Mouse (Mus musculus) kidney, postnatal 0 days (tissue): ENCODE results near the gene Tmem274. TPM values are rescaled to one million over a fixed set of nuclear protein-coding genes. Genes with fewer than 3 reads are reported as not detected.

Experiments used
- ATAC-seq: fragments of 200-750 bp; cut with Nextera tagmentation; replicated peaks from 2 replicates; pipeline ENCODE4 v1.8.0; 2017; ENCODE audit warnings: low read depth, moderate number of reproducible peaks, moderate TSS enrichment, moderate library complexity; ENCODE audit not compliant: low FRiP score
- DNase-seq: peaks from one replicate; pipeline ENCODE4 v3.0.0-alpha.2; 2016; ENCODE audit warnings: low spot score
- H3K27ac ChIP-seq: fragments of 300-500 bp; sonication (generic); 2 replicates; pipeline ENCODE4 v1.5.1; 2014; ENCODE audit warnings: mild to moderate bottlenecking
- H3K27me3 ChIP-seq: fragments of 300-500 bp; sonication (generic); 2 replicates; pipeline ENCODE4 v1.6.1; 2014; ENCODE audit warnings: low read length, mixed read lengths; ENCODE audit not compliant: insufficient read depth
- H3K36me3 ChIP-seq: fragments of 300-500 bp; sonication (generic); 2 replicates; pipeline ENCODE4 v1.6.1; 2014; ENCODE audit warnings: low read length, mixed read lengths; ENCODE audit not compliant: insufficient read depth
- H3K4me1 ChIP-seq: fragments of 300-500 bp; sonication (generic); replicated peaks from 2 replicates; pipeline ENCODE4 v1.6.1; 2014; ENCODE audit warnings: antibody characterized with exemption, low read length, mixed read lengths; ENCODE audit not compliant: insufficient read depth
- H3K4me2 ChIP-seq: fragments of 300-500 bp; sonication (generic); 2 replicates; pipeline ENCODE4 v1.6.1; 2014; ENCODE audit warnings: mild to moderate bottlenecking, low read length, moderate library complexity, mixed read lengths
- H3K4me3 ChIP-seq: fragments of 300-500 bp; sonication (generic); replicated peaks from 2 replicates; pipeline ENCODE4 v1.5.1; 2014; ENCODE audit warnings: low read depth, low read length
- H3K9ac ChIP-seq: fragments of 300-500 bp; sonication (generic); 2 replicates; pipeline ENCODE4 v1.6.1; 2014; ENCODE audit warnings: low read depth, low read length
- H3K9me3 ChIP-seq: fragments of 300-500 bp; sonication (generic); replicated peaks from 2 replicates; pipeline ENCODE4 v1.6.1; 2016; ENCODE audit warnings: low read length, inconsistent platforms, mixed read lengths
- CTCF ChIP-seq: IDR thresholded peaks from 2 replicates; pipeline ENCODE4 v1.5.1; 2016; ENCODE audit warnings: antibody characterized with exemption, low read depth, mild to moderate bottlenecking, moderate library complexity
- WGBS: fragments of 180-500 bp; shearing (Covaris S2); extraction: QIAGEN DNeasy Blood & Tissue Kit; methylation state at CpG from one replicate; pipeline ENCODE4 v1.1.7; 2014; 5-methylcytosine and 5-hydroxymethylcytosine counted together
- polyA plus RNA-seq: library from polyadenylated mRNA; unstranded; fragments of >200 nt; fragmentation: Nextera tagmentation; extraction: Ambion mirVana; gene quantifications from 2 replicates; pipeline ENCODE4 v1.2.1, GENCODE M21; 2015

Gene Tmem274
- polyA plus RNA-seq, 1 experiment from 2014 or later: not detected

DNA sequence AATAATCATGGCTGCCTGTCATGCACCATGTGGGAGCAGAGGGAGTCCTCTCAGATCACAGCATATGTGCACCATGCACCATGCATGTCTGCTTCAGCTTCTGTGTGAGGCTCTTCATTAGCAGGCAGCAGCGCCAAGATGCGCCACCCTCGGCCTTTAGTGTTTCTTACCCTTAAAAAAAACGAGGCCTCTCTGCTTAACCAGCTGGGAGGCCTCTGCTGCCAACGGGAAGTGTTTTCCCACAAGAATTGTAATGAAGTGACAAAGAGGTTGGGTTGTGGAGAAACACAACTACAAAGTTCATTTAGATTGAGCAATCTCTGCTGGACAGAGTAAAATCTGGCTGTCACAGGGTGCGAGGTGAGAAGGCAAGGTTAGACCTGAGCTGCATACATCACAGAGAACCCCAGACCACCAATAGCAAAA lies 34.1 kb downstream of the Tmem274 start:
- Histone ChIP-seq H3K9ac (no peak overlapping the region), H3K9me3 (no peaks in the 10 kb centered on the region), H3K4me2 (no peak overlapping the region), H3K4me1 (no peaks in the 10 kb centered on the region), H3K27me3 (no peaks in the 10 kb centered on the region), H3K36me3 (no peaks in the 10 kb centered on the region), H3K4me3 (no peak overlapping the region), H3K27ac (no peak overlapping the region)
- DNase-seq (no peak), ATAC-seq (no peak)
- 42% methylated on average over 6 of the region's 6 CpGs for WGBS
- TF ChIP-seq CTCF: no peak

DNA sequence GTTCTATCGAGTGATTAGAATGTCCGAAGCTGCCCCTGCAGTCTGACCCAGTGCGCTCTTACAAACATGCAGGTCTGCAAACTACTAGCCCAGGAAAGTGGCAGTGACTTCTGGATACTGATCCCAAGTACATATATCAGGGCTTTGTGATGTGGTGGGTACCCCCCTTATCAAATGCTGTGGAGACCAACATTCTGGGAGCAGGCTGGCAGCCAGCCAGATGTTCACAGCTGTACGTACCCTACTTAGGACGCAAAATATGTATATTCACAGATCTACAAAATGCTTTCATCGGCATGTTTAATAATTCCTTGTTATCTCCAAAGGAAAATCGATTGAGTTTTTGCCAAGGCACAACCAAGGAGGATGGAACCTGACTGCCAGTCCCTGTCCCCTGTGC lies 34.9 kb downstream of the Tmem274 start:
- Histone ChIP-seq H3K4me2 (no peak overlapping the region), H3K27ac (no peak overlapping the region), H3K36me3 (no peaks in the 10 kb centered on the region), H3K9ac (no peak overlapping the region), H3K4me3 (no peak overlapping the region), H3K4me1 (no peaks in the 10 kb centered on the region), H3K27me3 (no peaks in the 10 kb centered on the region), H3K9me3 (no peaks in the 10 kb centered on the region)
- ATAC-seq (no peak), DNase-seq (no peak)
- no peak for TF ChIP-seq CTCF
- WGBS: 84% methylated on average over 7 of the region's 7 CpGs

DNA sequence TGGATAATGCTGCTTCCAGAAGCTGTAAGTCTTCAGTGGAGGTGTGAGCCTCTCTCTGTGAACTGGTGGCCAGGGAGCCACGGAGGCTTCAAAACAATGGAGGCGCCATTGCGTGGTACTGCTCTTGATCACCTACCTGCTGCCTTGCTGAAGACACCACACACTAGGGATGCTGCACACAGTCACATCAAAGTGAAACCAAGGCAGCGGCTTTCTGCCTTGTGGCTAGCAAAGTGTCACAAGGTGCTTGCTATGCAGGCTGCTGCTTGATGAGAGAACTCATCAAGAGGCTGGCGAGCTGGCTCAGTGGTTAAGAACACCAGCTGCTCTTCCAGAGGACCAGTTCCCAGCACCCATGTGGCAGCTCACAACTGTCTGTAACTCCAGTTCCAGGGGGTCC lies 38.5 kb downstream of the Tmem274 start:
- Histone ChIP-seq H3K27me3 (no peaks in the 10 kb centered on the region), H3K4me1 (peaks cover 7% of the 10 kb centered on the region; the same call in 1 of the 2 replicates), H3K4me3 (no peak overlapping the region), H3K4me2 (no peak overlapping the region), H3K9ac (no peak overlapping the region), H3K9me3 (no peaks in the 10 kb centered on the region), H3K36me3 (no peaks in the 10 kb centered on the region), H3K27ac (no peak overlapping the region)
- ATAC-seq: no peak
- DNase-seq: no peak
- no peak for TF ChIP-seq CTCF
- WGBS: 91% methylated on average over 5 of the region's 5 CpGs

DNA sequence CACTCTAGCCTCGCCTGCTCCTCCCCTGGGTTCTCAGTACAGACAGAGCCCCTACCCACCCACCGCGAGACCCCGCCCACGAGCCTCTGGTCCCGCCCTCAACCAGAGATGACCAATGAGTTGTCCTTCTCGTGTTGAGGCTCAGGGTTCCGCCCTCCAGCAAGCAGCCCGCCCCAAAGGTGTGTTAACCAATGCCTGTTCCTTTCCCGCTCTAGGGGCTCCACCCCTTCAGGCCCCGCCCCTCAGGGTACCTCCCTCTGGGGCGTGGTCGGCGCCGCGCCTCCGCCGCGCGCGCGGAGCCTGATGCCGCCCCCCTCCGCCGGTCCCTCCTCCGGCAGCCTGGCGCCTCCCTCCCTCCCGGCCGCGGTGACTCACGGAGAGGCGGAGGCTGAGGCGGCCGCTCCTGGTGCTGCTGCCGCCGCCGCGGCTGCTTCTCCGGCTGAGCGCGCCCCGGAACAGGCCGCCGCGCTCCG lies 40.7 kb downstream of the Tmem274 start, which contains the start of gene Ctnnbip1:
TSS of gene Ctnnbip1 (plus strand) at position 369 of the 473 bp plus-strand sequence.
- H3K9me3 ChIP-seq: no peaks in the 10 kb centered on the region
- ATAC-seq: peak; percentile 99
- WGBS: under 1% methylated on average over 44 of the region's 46 CpGs

DNA sequence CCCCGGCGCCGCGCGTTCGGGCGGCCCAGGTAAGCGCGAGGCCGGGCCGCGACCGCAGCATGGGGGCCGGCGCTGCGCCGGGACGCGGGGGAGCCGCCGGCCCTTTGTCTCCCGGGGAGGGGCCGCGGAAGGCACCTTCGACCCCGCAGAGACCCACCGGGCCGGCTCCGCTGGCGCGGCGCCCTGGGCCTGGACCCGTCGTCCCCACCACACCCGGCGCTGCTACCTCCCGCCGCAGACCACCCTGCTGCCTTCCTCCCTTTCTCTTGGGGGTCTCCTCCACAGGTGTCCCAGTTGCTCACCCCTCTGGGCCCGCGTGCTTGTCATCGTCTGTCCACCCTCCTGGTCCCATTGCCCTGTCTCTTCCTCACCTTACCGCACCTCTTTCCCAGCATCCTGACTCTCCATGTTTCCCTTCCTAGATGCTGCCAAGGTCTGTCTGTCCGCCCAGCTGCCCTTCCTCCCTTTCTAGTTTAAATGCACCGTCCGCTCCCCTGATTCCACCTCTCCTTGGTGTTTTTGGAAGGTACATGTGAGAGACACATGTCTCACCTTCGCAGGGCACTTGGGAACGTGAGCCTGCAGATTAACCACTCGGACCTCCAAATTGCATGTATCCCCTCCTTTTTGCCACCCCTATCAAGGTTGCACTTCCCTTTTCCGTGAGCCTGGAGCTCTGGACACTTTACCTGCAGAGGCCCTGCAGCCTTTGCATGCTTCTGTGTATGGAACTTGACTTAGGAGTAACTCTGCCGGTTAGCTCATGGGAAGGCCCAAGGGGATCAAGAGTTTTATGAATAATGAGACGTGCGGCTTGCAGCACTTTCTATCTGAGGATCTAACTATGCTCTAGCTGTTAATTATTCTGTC lies 41.4 kb downstream of the Tmem274 start:
- no peak for ATAC-seq
- peak overlapping the region; percentile 92 for H3K4me2 ChIP-seq
- peak; percentile 12 for DNase-seq

More for the DNA sequence above, 40.7 kb downstream of the Tmem274 start, which contains the start of gene Ctnnbip1:
- peak within 1 kb of the TSS; percentile 92 for H3K4me2 ChIP-seq
- H3K4me1 ChIP-seq: peaks cover 7% of the 10 kb centered on the region; the same call in 1 of the 2 replicates
- TF ChIP-seq CTCF: no peak
- no peaks in the 10 kb centered on the region for H3K36me3 ChIP-seq
- H3K9ac ChIP-seq: peak within 1 kb of the TSS; percentile 95
- H3K27ac ChIP-seq: peak within 1 kb of the TSS; percentile 82
- H3K4me3 ChIP-seq: peak within 1 kb of the TSS; percentile 83
- H3K27me3 ChIP-seq: no peaks in the 10 kb centered on the region
- DNase-seq: peak; percentile 99

DNA sequence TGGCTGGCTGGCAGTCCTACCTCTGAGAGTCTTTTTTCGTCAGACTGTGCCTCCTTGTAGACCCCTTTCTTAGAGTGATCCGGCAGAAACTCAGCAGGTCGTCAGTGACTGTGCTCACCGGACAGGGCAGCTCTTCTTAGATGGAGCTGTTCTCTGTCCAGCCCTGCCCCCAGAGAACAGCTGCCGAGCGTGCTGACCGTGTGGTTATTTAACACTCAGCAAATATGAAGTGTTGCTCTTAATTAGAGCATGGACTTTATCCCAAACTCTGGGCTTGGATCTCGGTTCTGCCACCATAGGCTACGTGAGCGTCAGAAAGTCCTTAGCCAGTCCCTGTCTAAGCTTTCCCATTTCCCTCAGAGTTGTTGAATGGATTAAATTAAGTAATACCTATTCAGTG lies 44.1 kb downstream of the Tmem274 start:
- Histone ChIP-seq H3K4me1 (peaks cover 13% of the 10 kb centered on the region), H3K9ac (no peak overlapping the region), H3K27me3 (no peaks in the 10 kb centered on the region), H3K36me3 (no peaks in the 10 kb centered on the region), H3K4me3 (no peak overlapping the region), H3K9me3 (no peaks in the 10 kb centered on the region), H3K27ac (no peak overlapping the region), H3K4me2 (no peak overlapping the region)
- TF ChIP-seq CTCF: no peak
- DNase-seq (no peak), ATAC-seq (no peak)
- 51% methylated on average over 10 of the region's 10 CpGs for WGBS

More for the DNA sequence above, 41.4 kb downstream of the Tmem274 start:
- H3K4me3 ChIP-seq: peak overlapping the region; percentile 83
- H3K36me3 ChIP-seq: no peaks in the 10 kb centered on the region
- H3K9me3 ChIP-seq: no peaks in the 10 kb centered on the region
- 5% methylated on average over 31 of the region's 52 CpGs for WGBS
- H3K27ac ChIP-seq: peak overlapping the region; percentile 82
- H3K4me1 ChIP-seq: peaks cover 7% of the 10 kb centered on the region; the same call in 1 of the 2 replicates
- H3K27me3 ChIP-seq: no peaks in the 10 kb centered on the region
- peak overlapping the region; percentile 95 for H3K9ac ChIP-seq
- TF ChIP-seq CTCF: no peak
